Mouse (Mus musculus) limb, embryonic 12.5 days (tissue): ENCODE data around the gene Dnmt1. TPM values are rescaled to one million over a fixed set of nuclear protein-coding genes. Genes with fewer than 3 reads are reported as not detected.

Source experiments
- ATAC-seq: fragments of 200-750 bp; cut with Nextera tagmentation; 2 replicates; pipeline ENCODE4 v1.8.0; 2017; ENCODE audit warnings: low read depth, moderate TSS enrichment; ENCODE audit not compliant: insufficient number of reproducible peaks, insufficient read depth, low FRiP score, low TSS enrichment
- H3K27ac ChIP-seq: fragments of 300-500 bp; sonication (generic); 2 replicates; pipeline ENCODE4 v1.5.1; 2016; ENCODE audit warnings: mild to moderate bottlenecking, moderate library complexity
- H3K27me3 ChIP-seq: fragments of 300-500 bp; sonication (generic); 2 replicates; pipeline ENCODE4 v1.6.1; 2016; ENCODE audit warnings: mild to moderate bottlenecking, moderate library complexity
- H3K36me3 ChIP-seq: fragments of 300-500 bp; sonication (generic); 2 replicates; pipeline ENCODE4 v1.6.1; 2016; ENCODE audit warnings: mild to moderate bottlenecking, moderate library complexity
- H3K4me1 ChIP-seq: fragments of 300-500 bp; sonication (generic); replicated peaks from 2 replicates; pipeline ENCODE4 v1.6.1; 2016
- H3K4me2 ChIP-seq: fragments of 300-500 bp; sonication (generic); 2 replicates; pipeline ENCODE4 v1.6.1; 2016; ENCODE audit warnings: mild to moderate bottlenecking, moderate library complexity
- H3K4me3 ChIP-seq: fragments of 300-500 bp; sonication (generic); replicated peaks from 2 replicates; pipeline ENCODE4 v1.5.1; 2016; ENCODE audit warnings: mild to moderate bottlenecking
- H3K9ac ChIP-seq: fragments of 300-500 bp; sonication (generic); replicated peaks from 2 replicates; pipeline ENCODE4 v1.6.1; 2016; ENCODE audit warnings: mild to moderate bottlenecking, moderate library complexity
- H3K9me3 ChIP-seq: fragments of 300-500 bp; sonication (generic); 2 replicates; pipeline ENCODE4 v1.6.1; 2016; ENCODE audit warnings: mild to moderate bottlenecking, moderate library complexity
- WGBS: fragments of 180-500 bp; shearing (Covaris S2); methylation state at CpG from one replicate; pipeline ENCODE4 v1.1.7; 2016; 5-methylcytosine and 5-hydroxymethylcytosine counted together
- polyA plus RNA-seq: library from polyadenylated mRNA; unstranded; fragments of >200 nt; fragmentation: Nextera tagmentation; extraction: Ambion mirVana; gene quantifications from 2 replicates; pipeline ENCODE4 v1.2.1, GENCODE M21; 2016

The Dnmt1 gene
- polyA plus RNA-seq, 1 experiment from 2014 or later = 135 TPM

DNA sequence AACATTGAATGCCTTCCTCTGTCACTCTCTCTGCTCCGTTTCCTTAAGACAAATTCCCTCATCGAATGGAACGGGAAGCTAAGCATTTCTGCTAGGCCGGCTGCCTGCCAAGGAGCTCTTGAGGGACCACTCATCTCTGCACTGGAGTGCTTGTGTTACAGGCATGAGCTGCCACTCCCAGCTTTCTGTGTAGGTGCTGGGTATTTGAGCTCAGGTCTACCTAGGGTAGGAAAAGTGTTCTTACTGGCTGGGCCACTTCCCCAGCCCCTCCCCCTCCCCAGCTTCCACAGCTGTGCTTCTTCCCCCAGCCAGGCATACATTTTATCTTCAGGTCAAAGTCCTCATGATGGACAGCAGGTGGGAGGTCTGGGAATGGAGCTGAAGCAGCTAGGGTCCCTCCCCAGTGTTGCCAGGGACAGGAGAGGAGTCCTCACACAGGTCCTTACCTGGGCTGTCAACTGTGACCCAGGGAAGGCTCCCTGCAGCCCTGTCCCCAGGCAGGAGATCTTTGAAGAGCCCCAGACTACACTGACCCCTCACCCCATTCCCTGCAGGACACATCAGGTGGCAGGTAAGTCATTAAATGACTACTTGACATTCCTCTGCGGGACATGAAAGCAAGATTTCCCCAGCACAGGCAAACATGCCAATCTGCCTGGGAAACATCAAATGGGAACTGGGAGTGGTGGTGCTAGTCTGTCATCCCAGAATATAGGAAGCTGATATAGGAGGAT, 33.6 kb upstream of the Dnmt1 start:
- peaks cover 6% of the 10 kb centered on the region for H3K4me1 ChIP-seq
- 58% methylated on average over 5 of the region's 5 CpGs for WGBS
- H3K4me2 ChIP-seq = no peak overlapping the region
- no peaks in the 10 kb centered on the region for H3K27me3 ChIP-seq
- no peak overlapping the region for H3K9ac ChIP-seq
- H3K36me3 ChIP-seq = no peaks in the 10 kb centered on the region
- ATAC-seq = no peak
- no peak overlapping the region for H3K27ac ChIP-seq
- H3K9me3 ChIP-seq = no peaks in the 10 kb centered on the region
- no peak overlapping the region for H3K4me3 ChIP-seq

DNA sequence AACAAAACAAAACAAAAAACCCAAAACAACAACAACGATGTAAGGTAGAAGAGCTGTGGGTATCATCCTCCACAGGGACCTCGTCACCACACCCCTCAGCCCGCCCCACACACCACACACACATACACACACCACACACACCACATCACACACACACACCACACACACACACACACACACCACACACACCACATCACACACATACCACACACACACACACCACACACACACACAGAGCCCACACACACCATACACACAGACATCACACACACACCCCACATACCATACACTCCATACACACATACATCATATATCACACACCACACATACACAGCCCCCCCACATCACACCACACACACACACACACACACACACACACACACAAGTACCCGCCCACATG, 31.9 kb upstream of the Dnmt1 start:
- no peak overlapping the region for H3K4me2 ChIP-seq
- H3K27ac ChIP-seq = no peak overlapping the region
- ATAC-seq = no peak
- H3K9ac ChIP-seq = no peak overlapping the region
- no peak overlapping the region for H3K4me3 ChIP-seq
- peaks cover 14% of the 10 kb centered on the region for H3K4me1 ChIP-seq
- no peaks in the 10 kb centered on the region for H3K9me3 ChIP-seq
- 100% methylated on average over 4 of the region's 4 CpGs for WGBS
- no peaks in the 10 kb centered on the region for H3K27me3 ChIP-seq
- no peaks in the 10 kb centered on the region for H3K36me3 ChIP-seq

DNA sequence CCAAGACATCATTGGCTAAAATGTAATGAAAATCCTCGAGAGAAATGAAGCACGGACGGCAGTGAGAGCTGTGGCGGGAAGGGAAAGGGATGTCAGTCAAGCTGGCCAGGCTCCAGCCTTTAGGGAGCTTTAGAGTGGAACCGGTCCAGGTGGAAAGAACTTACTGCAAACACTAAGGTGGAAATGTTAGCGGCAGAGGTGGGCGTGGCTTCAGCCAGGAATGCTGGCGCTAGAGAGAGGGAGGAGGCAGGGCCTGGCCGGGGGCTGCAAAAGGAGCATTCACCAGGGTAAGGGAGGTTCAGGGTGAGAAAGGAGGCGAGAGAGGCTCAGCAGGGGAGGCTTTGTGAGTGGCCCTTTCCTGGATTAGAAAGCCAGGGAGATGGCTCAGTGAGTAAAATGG, 31.2 kb upstream of the Dnmt1 start:
- Histone ChIP-seq H3K4me2 (peak overlapping the region; percentile 39), H3K27ac (peak overlapping the region; percentile 74), H3K9me3 (no peaks in the 10 kb centered on the region), H3K36me3 (no peaks in the 10 kb centered on the region), H3K9ac (0 out of 2 replicates have a peak overlapping the region, but pooled peaks have one; percentile 23), H3K27me3 (no peaks in the 10 kb centered on the region), H3K4me3 (no peak overlapping the region; the same call in 1 of the 2 replicates), H3K4me1 (peaks cover 14% of the 10 kb centered on the region)
- WGBS = 5% methylated on average over 10 of the region's 10 CpGs
- ATAC-seq = peak; percentile 41

DNA sequence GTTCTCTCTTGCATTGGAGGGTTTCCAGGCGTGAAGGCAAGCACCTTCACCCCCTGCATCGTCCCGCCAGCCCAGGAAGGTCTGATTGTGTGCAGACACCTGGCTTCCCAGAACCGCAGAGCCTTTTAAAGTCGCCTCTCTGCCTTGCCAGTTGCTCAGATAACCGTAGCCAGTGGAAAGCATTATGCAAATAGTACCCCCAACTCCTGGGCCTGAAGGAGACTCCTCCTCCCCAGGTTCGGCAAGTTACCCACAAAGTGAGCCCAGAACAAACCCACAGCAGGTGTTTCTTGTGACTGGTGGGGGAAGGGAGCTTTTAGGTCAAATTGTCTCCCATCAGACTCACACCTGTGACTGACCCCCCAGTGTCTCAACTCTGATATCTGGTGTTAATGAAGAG, 28.3 kb upstream of the Dnmt1 start:
- 16% methylated on average over 7 of the region's 7 CpGs for WGBS
- no peak for ATAC-seq
- 0 out of 2 replicates have a peak overlapping the region, but pooled peaks have one; percentile 12 for H3K27ac ChIP-seq

DNA sequence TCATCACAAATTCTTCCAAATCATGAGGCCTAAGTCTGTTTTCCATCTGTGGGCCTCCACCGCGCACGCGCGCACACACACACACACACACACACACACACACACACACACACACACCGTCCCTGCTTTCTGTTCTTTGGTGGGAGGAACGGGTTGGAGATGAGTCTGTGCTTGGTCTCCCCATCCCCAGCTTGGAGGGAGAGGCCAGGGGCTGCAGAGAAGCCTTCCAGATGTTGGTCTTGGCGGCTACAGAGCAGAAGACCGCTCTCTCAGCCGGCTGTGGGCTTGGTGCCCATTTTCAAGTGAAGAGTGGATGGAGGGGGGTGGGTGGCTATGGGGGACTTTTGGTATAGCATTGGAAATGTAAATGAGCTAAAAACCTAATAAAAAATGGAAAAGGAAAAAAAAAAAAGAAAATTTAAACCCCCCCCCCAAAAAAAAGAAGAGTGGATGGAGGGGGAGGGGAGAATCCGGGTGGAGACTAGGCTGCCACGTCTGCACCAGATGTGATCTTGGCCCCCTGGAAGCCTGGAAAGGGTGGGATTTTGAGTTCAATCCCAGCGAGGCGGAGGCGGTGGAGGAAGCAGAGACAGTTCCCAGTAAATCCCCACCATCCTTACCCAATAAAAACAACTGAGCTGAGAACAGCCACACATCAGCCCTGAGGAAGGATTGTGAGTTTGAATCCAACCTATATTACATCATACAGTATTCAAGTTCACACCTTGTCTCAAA, 27.4 kb upstream of the Dnmt1 start:
- peaks cover 21% of the 10 kb centered on the region for H3K4me1 ChIP-seq
- H3K4me2 ChIP-seq = no peak overlapping the region
- no peak overlapping the region for H3K4me3 ChIP-seq
- ATAC-seq = no peak
- no peak overlapping the region for H3K9ac ChIP-seq
- no peaks in the 10 kb centered on the region for H3K36me3 ChIP-seq
- H3K9me3 ChIP-seq = no peaks in the 10 kb centered on the region
- no peak overlapping the region for H3K27ac ChIP-seq
- H3K27me3 ChIP-seq = no peaks in the 10 kb centered on the region
- 60% methylated on average over 15 of the region's 15 CpGs for WGBS

More for the DNA sequence above, 28.3 kb upstream of the Dnmt1 start:
- H3K4me3 ChIP-seq = no peak overlapping the region
- H3K4me1 ChIP-seq = peaks cover 19% of the 10 kb centered on the region
- H3K36me3 ChIP-seq = no peaks in the 10 kb centered on the region
- H3K9ac ChIP-seq = no peak overlapping the region
- no peaks in the 10 kb centered on the region for H3K9me3 ChIP-seq
- no peaks in the 10 kb centered on the region for H3K27me3 ChIP-seq
- no peak overlapping the region for H3K4me2 ChIP-seq

DNA sequence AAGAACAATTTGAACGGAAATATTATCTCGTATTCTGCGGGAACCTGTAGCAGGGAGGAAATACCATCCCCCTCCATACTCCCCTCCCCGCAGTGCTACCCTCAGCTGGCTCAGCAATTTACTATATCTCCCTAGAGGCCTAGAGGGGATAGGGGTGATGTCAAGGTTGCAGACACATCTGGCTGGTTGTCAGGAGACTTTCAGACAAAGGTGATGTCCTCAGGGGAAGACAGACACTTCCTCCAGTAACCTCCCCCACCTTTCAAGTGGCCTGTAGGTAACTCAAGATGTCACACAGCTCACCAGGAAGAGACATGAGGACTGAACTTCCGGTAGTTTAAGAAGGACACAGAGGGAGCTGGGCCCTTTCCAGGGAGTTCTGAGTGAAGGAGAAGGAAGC, 23.5 kb upstream of the Dnmt1 start:
- H3K9me3 ChIP-seq = no peaks in the 10 kb centered on the region
- no peak overlapping the region for H3K4me2 ChIP-seq
- WGBS = 68% methylated on average over 5 of the region's 5 CpGs
- H3K36me3 ChIP-seq = no peaks in the 10 kb centered on the region
- no peak for ATAC-seq
- no peaks in the 10 kb centered on the region for H3K27me3 ChIP-seq
- no peak overlapping the region for H3K4me3 ChIP-seq
- H3K27ac ChIP-seq = no peak overlapping the region
- H3K4me1 ChIP-seq = peaks cover 15% of the 10 kb centered on the region
- no peak overlapping the region for H3K9ac ChIP-seq

DNA sequence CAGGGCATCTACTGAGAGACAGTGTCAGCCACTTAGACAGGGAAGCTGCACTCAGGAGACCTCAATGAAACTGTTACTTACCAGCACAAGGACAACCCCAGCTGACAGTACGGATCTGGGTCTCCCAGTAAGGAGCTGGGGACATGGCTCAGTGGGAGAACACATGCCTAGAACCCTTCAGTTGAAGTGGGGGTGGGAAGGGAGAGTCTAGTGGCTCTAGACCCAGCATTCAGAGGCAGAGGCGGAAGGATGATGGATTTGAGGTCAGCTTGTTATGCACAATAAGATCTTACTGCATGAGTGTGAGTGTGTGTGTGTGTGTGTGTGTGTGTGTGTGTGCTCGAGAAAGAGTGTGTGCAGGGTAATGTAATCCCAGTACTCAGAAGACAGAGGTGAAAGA, 22.5 kb upstream of the Dnmt1 start:
- Histone ChIP-seq H3K27me3 (no peaks in the 10 kb centered on the region), H3K36me3 (no peaks in the 10 kb centered on the region), H3K4me2 (no peak overlapping the region), H3K9ac (no peak overlapping the region), H3K9me3 (no peaks in the 10 kb centered on the region), H3K27ac (no peak overlapping the region), H3K4me1 (peaks cover 12% of the 10 kb centered on the region), H3K4me3 (no peak overlapping the region)
- no peak for ATAC-seq
- 88% methylated on average over 3 of the region's 3 CpGs for WGBS

DNA sequence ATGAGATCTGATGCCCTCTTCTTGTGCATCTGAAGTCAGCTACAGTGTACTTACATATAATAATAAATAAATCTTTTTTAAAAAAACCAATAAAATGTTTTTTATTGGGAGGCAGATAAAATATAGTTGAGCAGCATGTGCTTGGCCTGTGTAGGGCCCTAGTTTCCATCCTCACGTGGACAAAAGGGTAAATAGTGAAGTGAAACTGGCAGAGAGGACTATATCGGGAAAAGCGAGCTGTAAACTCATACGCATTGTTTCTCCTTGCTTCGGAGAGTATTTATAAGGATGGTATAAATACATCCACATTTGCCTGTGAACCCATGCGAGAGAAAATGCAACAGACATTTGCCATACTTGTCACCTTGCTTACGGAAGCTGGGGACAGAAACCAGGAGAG, 20.1 kb upstream of the Dnmt1 start:
- H3K4me1 ChIP-seq = peaks cover 20% of the 10 kb centered on the region
- H3K4me3 ChIP-seq = no peak overlapping the region
- no peak overlapping the region for H3K9ac ChIP-seq
- H3K4me2 ChIP-seq = no peak overlapping the region
- no peak for ATAC-seq
- H3K27ac ChIP-seq = no peak overlapping the region
- H3K36me3 ChIP-seq = no peaks in the 10 kb centered on the region
- H3K27me3 ChIP-seq = no peaks in the 10 kb centered on the region
- 86% methylated on average over 7 of the region's 7 CpGs for WGBS
- no peaks in the 10 kb centered on the region for H3K9me3 ChIP-seq

DNA sequence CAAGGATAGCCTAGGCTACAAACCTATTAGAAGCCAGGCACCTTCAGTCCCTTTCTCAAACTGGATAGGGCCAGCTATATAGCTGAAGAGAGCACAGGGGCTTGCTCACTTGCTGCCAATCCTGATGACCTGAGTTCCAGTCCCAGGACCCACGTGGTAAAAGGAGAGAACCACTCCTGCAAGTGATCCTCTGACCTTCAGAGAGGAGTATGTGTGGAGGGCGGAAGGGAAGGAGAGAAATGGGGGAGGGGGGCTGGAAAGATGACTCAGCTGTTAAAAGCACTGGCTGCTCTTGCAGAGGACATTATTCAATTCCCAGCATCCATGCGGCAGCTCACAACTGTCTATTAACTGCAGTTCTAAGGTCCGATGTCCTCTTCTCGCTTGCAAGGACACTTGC, 19.5 kb upstream of the Dnmt1 start:
- Histone ChIP-seq H3K4me1 (peaks cover 26% of the 10 kb centered on the region), H3K27me3 (no peaks in the 10 kb centered on the region), H3K4me2 (no peak overlapping the region), H3K9ac (no peak overlapping the region), H3K27ac (0 out of 2 replicates have a peak overlapping the region, but pooled peaks have one; percentile 18), H3K36me3 (no peaks in the 10 kb centered on the region), H3K9me3 (no peaks in the 10 kb centered on the region), H3K4me3 (no peak overlapping the region)
- 63% methylated on average over 5 of the region's 5 CpGs for WGBS
- no peak for ATAC-seq

DNA sequence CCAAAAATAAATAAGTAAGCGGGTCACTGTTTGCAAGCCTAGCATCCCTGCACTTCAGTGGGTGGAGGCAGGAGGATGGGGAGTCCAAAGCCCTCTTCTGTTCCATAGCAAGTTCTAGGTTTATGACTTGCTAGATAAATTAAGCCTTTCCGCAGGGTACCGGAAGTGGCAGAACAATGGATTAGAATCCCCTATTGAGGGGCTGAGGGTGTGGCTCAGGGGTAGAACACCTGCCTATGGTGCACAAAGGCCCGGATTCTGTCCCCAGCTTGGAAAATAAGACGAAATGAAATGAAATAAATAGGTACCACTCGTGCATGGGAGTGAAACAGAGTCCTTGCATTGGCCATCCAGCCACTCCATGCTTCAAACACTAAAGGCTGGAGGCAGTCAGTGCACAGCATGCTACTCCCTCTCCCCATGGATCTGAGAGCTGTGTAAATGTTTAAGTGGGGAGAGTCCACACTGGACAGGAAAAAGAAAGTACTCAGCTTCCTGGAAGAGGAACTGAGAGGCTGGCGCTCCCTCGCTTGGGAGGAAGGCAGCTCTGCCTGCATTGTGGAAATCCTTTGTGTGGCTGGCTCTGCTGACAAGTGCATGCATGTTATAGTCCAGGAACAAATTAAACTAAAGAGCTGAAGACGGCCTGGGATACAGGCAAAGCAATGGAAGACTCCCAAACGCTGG, 18.9 kb upstream of the Dnmt1 start:
- ATAC-seq = no peak
- Histone ChIP-seq H3K9ac (no peak overlapping the region), H3K4me3 (0 out of 2 replicates have a peak overlapping the region, but pooled peaks have one; percentile 0), H3K36me3 (no peaks in the 10 kb centered on the region), H3K9me3 (no peaks in the 10 kb centered on the region), H3K27me3 (no peaks in the 10 kb centered on the region), H3K4me1 (peaks cover 33% of the 10 kb centered on the region), H3K27ac (0 out of 2 replicates have a peak overlapping the region, but pooled peaks have one; percentile 18), H3K4me2 (no peak overlapping the region)
- WGBS = 60% methylated on average over 10 of the region's 10 CpGs
